Mouse (Mus musculus): ENCODE data around the gene Dennd2c. TPM values are rescaled to one million over a fixed set of nuclear protein-coding genes. Genes with fewer than 3 reads are reported as not detected.
"Not testable (repeated sequence)": the region's sequence is repeated elsewhere in the genome, so short reads cannot be mapped to it uniquely, and the experiment has no call there.

Dennd2c gene
- total RNA-seq, 2 experiments from 2014 or later: 0.48 to 0.62 TPM

DNA sequence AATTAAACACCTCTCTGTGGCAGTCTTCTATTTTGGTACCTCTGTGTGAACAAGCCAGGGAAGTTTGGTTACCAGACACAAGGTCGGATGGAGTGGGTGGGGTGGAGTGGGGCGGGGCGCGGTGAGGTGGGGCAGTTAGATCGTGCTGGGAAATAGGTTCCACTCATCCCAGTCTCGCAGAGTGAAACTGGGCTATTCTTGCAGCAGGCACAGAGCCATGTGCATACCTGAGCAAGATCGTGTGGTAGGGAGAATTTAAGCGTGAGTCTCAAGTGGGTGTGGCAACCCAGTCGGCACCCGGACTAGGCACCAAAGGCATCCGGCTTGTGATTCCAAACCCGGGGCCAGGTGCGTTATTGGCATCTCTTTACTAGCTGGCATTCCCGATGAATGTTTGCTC, 495 bp upstream of the Dennd2c start:
- DNase-seq (ENCODE audit: low spot score in 2 of 2): peak in 1 of 2 experiments; percentile 12
- intact Hi-C loops (cut with DNase I): loop anchor here (1.0 kb wide), 1 partner anchor 68 kb away; no protein-coding TSS in a partner anchor

DNA sequence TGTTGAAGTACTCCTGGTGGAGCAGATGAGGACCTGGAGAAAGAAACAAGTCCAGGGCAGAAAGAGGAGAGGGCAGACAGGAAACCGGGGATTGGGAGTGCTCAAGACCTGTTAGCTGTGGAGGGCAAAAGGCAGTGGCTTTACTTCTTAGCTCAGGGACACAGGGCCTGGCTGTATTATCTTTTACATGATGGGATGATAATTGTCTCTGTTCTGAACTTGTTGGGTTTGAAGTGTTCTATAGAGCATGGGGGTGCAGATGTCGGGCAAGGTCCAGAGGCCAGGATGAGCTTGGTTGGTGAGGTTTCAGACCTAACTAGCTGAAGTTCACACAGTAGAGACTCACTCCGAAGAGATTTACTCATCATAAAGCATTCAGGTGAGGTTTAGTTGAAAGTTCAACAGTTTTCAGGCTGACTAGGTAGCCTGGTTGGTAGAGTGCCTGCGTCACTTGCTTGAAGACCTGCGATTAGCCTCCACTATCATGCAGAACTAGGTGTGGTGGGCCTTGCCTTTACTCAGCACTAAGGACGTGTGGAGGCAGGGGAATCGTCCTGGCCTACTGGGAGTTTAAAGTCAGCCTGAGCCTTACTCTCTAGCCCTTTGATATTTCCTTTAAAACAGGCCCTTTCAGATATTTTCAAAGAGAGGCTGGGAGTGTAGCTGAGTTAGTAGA, 5.3 kb downstream of the Dennd2c start:
- intact Hi-C loops (cut with DNase I): no loop called here
- no peak for DNase-seq (ENCODE audit: low spot score in 2 of 2)

DNA sequence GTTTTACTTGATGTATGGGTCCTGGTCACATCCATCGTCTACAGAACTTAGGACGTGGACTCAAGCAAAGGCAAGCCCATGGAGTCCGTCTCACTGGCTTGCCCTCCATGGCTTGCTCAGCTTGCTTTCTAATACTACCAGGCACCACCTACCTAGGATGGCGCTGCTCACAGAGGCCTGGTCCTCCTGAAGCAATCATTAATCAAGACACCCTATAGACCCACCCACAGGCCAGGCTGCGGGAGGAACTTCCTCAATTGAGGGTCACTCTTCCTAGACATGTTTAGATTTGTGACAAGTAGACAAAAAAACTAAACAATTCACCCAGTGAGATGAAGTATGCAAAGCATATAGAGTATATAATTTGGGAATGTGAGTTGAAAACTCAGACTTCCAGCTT, 9.8 kb downstream of the Dennd2c start:
- no peak for DNase-seq (ENCODE audit: low spot score in 2 of 2)
- intact Hi-C loops (cut with DNase I): no loop called here

DNA sequence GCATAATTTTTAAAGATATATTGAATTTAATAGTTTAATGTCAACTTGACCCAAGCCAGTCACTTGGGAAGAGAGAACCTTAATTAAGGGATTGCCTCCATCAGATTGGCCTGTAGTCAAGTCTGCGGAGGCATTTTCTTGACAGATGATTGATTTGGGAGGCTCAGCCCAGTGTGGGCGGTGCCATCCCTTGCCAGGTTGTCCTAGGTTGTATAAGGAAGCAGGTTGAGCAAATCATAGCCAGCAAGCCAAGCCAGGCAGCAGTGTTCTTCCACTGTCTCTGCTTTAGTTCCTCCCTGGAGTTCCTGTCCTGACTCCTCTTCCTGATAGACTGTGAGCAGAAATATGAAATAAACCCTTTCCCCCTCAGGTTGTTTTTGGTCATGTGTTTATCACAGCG, 21.2 kb downstream of the Dennd2c start:
- DNase-seq (ENCODE audit: low spot score in 2 of 2): no peak
- intact Hi-C loops (cut with DNase I): no loop called here

DNA sequence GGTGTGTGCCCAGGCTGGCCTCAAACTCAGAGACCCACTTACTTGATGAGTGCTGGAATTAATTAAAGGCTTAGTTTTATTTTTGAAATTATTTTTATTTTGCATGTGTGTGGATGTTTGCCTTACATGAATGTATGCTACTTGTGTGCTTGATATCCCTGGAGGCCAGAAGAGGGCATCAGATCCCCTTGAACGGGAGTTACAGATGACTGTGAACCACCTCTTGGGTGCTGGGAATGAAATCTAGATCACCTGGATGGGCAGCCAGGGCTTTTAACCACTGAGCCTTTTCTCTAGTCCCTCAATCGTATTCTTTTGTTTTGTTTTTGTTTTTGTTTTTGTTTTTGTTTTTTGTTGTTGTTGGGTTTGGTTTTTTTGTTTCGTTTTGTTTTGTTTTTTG, 23.7 kb downstream of the Dennd2c start:
- intact Hi-C loops (cut with DNase I): no loop called here
- DNase-seq (ENCODE audit: low spot score in 2 of 2): no peak

DNA sequence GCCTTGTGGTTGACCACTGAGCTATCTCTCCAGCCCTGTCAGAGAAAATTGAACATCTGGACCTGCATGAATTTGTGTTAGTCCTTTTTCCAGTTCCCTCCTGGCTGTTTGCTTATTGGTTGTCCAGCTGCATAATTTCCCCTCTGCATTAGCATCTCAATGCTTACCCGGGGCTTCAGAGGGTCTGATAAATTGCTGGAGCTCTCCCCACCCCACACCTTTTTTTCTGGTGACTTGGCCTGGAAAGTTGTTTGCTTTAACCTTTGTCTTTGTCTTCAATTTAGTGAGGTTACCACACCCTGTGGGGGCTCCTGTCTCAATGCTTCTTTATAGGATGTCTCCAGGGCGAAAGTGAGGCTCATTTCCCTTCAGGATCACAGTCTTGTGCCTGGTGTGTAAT, 24.8 kb downstream of the Dennd2c start:
- intact Hi-C loops (cut with DNase I): no loop called here
- DNase-seq (ENCODE audit: low spot score in 2 of 2): no peak

DNA sequence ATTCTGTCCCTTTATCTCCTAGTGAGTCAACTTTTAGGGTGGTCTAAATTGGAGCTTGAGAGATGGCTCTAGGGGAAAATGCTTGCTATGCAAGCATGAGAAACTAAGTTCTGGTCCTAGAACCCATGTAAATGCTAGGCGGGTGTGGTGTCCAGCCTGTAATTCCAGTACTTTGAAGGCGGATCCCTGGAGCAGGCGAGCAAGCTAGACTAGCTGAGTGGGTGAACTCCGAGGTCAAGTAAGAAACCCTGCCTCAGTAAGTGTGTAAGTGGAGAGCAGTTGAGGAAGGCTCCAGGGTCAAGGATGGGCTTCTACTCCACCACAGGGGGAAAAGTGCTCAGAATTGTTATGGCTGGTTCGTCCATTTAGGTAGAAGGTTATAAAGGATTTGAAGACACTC, 25.3 kb downstream of the Dennd2c start:
- intact Hi-C loops (cut with DNase I): no loop called here
- no peak for DNase-seq (ENCODE audit: low spot score in 2 of 2)

DNA sequence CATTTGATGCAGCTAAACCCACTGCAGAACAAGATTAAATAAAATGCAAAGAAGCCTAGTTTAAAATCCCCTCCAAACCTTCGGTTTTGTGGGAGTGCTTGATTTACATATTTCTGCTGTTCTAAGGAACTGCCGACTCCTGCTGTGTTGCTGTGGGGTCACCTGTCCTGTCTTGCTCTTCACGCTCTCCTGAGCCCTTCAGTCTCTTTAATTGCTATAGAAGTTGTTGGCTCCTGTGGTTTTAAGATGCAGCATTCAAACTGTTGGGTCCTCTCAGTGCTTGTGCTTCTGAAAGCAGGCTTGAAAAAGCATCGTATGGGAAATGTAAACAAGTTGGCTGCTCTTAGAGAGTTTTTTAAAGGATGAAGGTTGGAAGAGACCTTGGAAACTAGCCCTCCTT, 25.8 kb downstream of the Dennd2c start:
- intact Hi-C loops (cut with DNase I): no loop called here
- no peak for DNase-seq (ENCODE audit: low spot score in 2 of 2)

DNA sequence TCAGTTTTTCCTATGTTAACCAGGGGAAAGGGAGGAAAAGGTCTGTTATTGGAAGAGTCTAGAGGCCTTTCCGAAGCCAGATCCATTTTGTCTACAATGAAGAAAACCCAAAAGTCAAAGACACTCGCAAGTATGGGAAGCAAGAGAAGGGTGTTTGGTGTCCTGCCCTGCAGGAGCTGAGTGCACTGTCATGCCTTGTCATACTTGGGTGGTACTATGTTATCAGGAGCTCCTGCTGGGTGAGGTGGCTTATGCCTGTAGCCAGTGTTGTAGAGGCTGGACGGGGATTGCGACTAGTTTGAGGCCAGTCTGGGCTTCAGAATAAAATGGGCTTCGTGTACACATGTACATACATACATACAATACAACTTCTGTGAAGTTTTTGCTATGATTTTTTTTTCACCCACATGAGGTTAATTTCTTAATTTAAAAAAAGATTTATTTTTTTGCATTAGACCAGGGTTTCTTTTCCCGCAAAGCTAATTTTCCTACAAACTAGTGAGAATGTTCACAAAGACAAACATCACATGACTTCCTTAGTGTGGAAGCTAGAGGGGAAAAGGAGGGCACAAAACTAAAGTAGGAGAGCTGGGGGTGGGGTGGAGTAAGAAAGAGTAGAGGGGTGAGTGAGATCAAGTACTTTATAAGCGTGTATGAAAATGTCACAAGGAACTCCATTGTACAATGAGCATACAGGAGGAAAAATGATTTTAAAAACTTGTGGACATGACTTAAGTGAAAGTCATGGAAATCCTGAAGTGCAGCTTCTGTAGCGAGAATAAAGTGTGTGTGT, 27.2 kb downstream of the Dennd2c start:
- no peak for DNase-seq (ENCODE audit: low spot score in 2 of 2)
- intact Hi-C loops (cut with DNase I): no loop called here

DNA sequence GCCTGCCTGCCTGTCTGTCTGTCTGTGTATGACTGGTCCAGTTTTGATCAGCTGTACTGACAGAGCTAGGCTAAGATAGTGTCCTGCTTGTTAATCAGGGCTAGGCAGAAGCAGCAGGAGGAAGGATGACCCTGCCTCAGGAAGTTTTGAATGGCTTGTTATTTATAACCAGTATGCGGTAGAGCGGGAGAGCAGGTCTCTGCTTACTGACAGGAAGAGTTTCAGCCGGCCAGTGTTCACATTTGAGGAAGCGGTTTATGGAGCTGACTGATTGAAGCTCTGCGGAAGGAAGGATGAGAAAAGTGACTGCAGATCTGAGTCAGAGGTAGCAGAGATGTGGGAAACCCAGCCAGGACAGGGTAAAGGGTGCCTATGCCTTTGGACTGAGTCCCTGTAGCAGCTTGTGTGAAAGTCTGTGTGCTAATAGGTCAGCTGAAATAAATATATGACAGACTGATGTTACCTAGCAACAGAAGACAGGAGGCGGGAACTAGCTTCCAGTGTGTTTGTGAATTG, 27.9 kb downstream of the Dennd2c start:
- intact Hi-C loops (cut with DNase I): no loop called here
- peak; percentile 7 to 36 for DNase-seq (ENCODE audit: low spot score in 2 of 2)

DNA sequence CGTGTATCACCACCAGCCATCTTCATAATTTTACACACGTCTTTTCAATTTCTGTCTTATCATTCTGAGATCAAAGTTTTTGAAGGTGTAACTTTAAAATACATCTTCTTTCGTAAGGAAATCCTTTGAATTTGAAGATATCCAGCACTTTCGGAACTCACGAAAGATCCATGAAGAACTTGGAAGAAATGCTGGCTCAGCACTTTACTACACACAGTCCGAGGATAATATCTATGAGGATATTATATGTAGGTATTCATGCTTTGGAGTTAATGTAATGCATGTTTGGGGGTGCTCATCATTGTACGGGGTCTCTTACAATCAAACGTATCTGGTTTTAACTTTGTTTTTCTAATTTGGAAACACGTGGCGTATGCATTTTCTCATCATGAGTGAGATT, 30.7 kb downstream of the Dennd2c start:
- no peak for DNase-seq (ENCODE audit: low spot score in 2 of 2)
- intact Hi-C loops (cut with DNase I): no loop called here

DNA sequence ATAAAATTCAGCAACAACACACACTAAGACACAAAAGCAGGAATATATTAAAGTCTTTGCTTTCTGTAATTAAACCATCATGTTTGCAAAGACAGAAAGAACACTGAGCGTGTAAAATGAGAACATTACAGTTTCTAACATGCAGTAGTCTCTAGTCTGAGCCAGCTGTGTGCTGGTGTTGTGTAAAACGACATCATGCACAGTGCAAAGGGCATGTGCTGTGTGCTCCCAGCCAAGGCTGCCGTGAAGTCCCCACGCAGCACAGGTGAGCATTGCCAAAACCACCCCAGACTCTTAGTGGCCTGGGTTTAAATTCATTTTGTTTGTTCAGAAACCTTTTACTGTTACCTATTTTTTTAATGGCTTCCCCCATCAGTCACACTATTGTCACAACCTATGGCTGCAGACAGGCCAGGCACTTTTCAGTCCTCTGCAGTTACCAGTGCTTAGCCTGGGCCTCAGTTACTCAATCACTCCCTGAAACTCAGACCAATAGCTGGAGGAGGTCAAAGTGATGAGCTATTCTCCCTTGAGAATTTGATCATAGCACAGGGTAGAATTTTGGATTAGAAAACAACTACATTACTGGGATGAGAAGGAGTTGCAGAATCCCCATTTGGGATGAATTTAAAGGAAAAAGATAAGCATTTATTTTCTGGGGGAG, 34.1 kb downstream of the Dennd2c start:
- no peak for DNase-seq (ENCODE audit: low spot score in 2 of 2)
- intact Hi-C loops (cut with DNase I): no loop called here

DNA sequence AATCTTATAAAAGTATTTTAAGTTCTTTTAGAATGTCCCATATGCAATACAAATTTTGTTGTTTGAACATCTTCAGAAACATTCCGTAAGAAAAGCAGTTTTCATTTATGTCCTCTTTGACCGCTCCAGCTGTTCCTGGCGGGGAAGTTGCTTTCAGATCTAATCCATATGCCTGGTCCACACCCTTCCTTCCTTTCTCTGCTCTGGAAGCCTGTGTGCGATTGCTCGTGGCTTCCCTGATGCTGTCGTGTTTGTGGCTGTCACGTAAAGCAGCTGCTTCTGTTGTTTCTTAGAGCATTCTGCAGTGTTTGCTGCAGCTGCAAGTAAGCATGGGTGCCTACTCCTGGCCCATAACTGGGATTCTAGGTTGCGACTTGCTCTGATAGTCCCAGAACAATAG, 36.6 kb downstream of the Dennd2c start:
- intact Hi-C loops (cut with DNase I): no loop called here
- no peak for DNase-seq (ENCODE audit: low spot score in 2 of 2)

DNA sequence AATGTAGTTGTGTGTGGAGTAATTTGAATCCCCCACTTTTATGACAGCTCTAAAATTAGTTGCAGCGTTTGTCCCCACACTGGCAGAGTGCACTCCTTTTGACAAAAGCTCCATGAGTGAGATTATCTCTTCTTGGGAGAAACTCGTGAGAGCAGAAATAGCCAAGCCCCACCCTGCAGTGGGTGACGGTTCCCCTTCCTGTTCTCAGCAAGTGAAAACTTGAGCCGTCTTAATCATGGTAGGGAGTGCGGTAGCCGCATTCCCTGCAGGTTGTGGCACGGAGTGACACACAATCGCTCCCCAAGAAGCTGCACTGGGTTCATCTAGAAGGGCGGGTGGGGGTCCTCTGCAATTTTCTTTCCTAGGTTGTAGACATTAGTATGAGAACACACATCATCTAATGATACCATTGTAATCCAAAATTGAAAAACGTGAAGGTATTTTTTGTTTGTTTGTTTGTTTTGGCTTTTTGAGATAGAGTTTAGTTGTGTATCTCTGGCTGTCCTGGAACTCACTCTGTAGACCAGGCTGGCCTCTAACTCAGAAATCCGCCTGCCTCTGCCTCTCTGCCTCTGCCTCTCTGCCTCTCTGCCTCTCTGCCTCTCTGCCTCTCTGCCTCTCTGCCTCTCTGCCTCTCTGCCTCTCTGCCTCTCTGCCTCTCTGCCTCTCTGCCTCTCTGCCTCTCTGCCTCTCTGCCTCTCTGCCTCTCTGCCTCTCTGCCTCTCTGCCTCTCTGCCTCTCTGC, 37.9 kb downstream of the Dennd2c start:
- DNase-seq (ENCODE audit: low spot score in 2 of 2): peak in 1 of 2 experiments; percentile 28
- intact Hi-C loops (cut with DNase I): not testable (repeated sequence)

DNA sequence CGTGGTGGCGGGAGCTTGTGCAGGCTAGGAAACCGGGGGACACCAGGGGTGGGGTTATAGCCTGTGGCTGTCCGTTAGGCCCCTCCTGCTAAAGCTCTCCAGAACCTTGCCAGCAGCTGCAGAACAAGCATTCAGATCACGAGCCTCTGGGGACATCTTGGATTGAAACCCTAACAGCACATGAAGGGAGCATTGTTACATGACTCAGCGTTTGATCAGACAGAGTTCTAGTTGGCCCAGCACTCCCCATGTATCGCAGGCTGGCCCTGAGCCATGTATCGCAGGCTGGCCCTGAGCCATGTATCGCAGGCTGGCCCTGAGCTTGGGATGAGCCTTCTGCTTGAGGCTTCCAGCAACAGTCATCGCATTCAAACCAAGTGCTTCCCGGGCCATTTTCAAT, 38.9 kb downstream of the Dennd2c start:
- DNase-seq (ENCODE audit: low spot score in 2 of 2): peak in 1 of 2 experiments; percentile 5
- intact Hi-C loops (cut with DNase I): no loop called here

DNA sequence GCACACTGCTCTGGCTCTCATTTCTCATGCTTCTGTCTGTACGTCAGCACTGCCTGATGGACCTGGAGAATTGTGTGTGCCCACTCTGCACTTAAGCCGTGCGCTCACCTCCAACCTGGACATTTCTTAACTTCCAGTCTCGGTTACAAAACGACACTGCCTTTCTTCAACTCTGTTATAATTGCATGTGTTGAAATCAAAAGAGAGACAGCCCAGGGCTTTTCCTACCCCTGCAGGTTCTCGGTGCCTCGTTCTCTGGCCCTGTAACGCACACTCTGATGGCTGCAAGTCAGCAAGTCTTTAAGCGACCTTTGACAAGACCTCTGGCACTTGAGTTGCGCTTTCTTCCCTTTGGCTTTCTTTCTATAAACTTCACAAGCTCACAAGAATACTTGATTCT, 40.0 kb downstream of the Dennd2c start:
- DNase-seq (ENCODE audit: low spot score in 2 of 2): no peak
- intact Hi-C loops (cut with DNase I): no loop called here

DNA sequence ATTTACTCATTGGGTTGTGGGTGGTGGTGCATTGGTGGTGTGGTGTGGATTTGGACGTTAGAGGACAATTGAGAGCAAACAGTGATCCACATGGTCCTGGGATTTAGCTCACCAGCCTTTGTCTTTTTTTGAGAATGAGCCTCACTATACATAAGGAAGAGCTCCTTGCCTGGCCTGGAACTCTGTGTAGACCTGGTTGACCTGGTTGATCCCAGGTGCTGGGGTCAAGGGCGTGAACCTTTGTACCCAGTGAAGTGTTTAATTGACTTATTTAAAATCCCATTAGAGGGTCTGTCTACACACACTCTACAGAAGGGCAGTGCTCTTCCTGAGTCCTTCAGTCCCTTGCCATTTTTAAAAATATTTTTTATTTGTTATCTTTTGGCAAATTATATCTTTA, 42.9 kb downstream of the Dennd2c start:
- intact Hi-C loops (cut with DNase I): no loop called here
- DNase-seq (ENCODE audit: low spot score in 2 of 2): no peak

DNA sequence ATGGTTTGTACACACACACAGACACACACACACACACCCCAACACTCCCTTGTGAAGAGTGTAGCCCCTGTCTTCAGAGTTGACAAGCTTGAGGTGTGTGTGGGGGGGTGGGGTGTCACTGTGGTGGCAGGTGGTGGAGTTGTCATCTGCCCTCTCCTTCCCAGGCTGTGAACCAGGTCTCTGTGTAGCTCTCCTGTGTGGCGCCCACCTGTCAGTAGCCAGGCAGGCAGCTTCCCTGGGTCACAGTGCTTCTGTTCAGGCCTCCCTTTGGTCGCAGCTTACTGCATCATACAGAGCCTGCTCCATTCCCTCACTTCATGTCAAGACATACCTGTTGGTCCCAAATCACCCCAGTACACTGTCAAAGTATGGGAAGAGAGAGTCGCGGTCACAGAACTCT, 43.4 kb downstream of the Dennd2c start:
- DNase-seq (ENCODE audit: low spot score in 2 of 2): no peak
- intact Hi-C loops (cut with DNase I): no loop called here

DNA sequence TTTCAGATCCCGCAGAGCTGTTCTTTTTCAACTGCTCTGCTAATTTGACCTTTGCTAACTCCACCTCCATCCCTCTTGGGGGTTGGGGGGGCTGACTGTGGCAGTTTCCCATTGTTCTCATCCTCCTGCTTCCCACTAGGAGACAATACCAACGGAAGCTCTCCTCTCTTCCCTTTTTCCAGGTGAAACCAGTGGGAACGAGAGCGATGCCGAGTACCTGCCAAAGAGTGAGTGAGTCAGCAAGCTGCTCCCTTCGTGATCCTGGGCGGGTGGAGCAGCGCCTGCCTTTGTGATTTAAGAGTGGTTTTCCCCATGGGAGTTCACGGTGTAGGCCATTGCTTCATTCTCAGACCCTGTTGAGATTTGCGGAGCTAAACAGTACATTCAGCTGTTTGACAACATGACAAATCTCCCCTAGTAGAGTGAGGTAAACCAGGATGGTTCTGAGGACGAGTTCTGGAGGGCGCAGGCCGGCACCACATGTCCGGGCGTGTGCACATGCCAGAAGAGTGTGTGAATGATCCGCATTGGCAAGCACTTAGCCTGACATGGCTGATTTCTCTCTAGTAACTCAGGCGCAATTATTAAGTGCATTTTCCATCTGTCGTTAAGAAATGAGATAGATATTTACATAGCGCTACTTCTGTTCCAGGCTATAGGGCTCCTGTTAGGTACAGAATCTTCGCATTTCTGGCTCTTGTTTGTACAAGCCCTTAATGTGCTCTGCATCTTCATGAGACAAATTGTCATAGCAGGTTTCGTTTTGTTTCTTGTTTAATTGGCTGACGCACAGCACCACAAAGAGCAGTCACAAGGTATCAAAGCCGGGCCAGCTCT, 44.1 kb downstream of the Dennd2c start:
- intact Hi-C loops (cut with DNase I): no loop called here
- no peak for DNase-seq (ENCODE audit: low spot score in 2 of 2)
